Mouse (Mus musculus) kidney, embryonic 16.5 days (tissue): ENCODE results near the gene Zfp770. TPM values are rescaled to one million over a fixed set of nuclear protein-coding genes. Genes with fewer than 3 reads are reported as not detected.

Experiments used
- ATAC-seq: fragments of 200-750 bp; cut with Nextera tagmentation; 2 replicates; pipeline ENCODE4 v1.8.0; 2017; ENCODE audit warnings: moderate TSS enrichment; ENCODE audit not compliant: low FRiP score, low TSS enrichment
- H3K27ac ChIP-seq: fragments of 300-500 bp; sonication (generic); 2 replicates; pipeline ENCODE4 v1.5.1; 2014; ENCODE audit warnings: low read length
- H3K27me3 ChIP-seq: fragments of 300-500 bp; sonication (generic); 2 replicates; pipeline ENCODE4 v1.6.1; 2014; ENCODE audit warnings: low read length, control low read depth, mixed read lengths; ENCODE audit not compliant: insufficient read depth
- H3K36me3 ChIP-seq: fragments of 300-500 bp; sonication (generic); 2 replicates; pipeline ENCODE4 v1.6.1; 2014; ENCODE audit warnings: low read length, control low read depth, mixed read lengths; ENCODE audit not compliant: insufficient read depth
- H3K4me1 ChIP-seq: fragments of 300-500 bp; sonication (generic); 2 replicates; pipeline ENCODE4 v1.6.1; 2014; ENCODE audit warnings: low read length, control low read depth, mixed read lengths; ENCODE audit not compliant: insufficient read depth
- H3K4me2 ChIP-seq: fragments of 300-500 bp; sonication (generic); replicated peaks from 2 replicates; pipeline ENCODE4 v1.6.1; 2014; ENCODE audit warnings: low read depth, low read length
- H3K4me3 ChIP-seq: fragments of 300-500 bp; sonication (generic); 2 replicates; pipeline ENCODE4 v1.5.1; 2014; ENCODE audit warnings: mild to moderate bottlenecking, low read length
- H3K9ac ChIP-seq: fragments of 300-500 bp; sonication (generic); replicated peaks from 2 replicates; pipeline ENCODE4 v1.6.1; 2014; ENCODE audit warnings: low read length
- H3K9me3 ChIP-seq: fragments of 300-500 bp; sonication (generic); 2 replicates; pipeline ENCODE4 v1.6.1; 2016; ENCODE audit warnings: low read length, control low read depth
- WGBS: fragments of 180-500 bp; shearing (Covaris S2); extraction: QIAGEN DNeasy Blood & Tissue Kit; methylation state at CpG from one replicate; pipeline ENCODE4 v1.1.7; 2014; 5-methylcytosine and 5-hydroxymethylcytosine counted together
- microRNA-seq: library from miRNA; unstranded; fragments of <30 nt; microRNA quantifications from one replicate; pipeline ENCODE4, GENCODE M21; 2016
- polyA plus RNA-seq: library from polyadenylated mRNA; unstranded; fragments of >200 nt; fragmentation: Nextera tagmentation; extraction: Ambion mirVana; gene quantifications from 2 replicates; pipeline ENCODE4 v1.2.1, GENCODE M21; 2015

The Zfp770 gene
- polyA plus RNA-seq, 1 experiment from 2014 or later = 3.6 TPM

GRCm38 (mm10) chr2:114146864-114147458, 54.3 kb downstream of the Zfp770 start:
- 85% methylated on average over 15 of the region's 15 CpGs for WGBS
- ATAC-seq = no peak

GRCm38 (mm10) chr2:114145315-114145801, 55.9 kb downstream of the Zfp770 start:
- H3K36me3 ChIP-seq = peaks cover 69% of the 10 kb centered on the region
- no peak overlapping the region for H3K27ac ChIP-seq
- no peaks in the 10 kb centered on the region for H3K27me3 ChIP-seq
- no peak overlapping the region for H3K4me2 ChIP-seq
- WGBS = 83% methylated on average over 6 of the region's 6 CpGs
- no peak overlapping the region for H3K9ac ChIP-seq
- no peaks in the 10 kb centered on the region for H3K4me1 ChIP-seq
- no peaks in the 10 kb centered on the region for H3K9me3 ChIP-seq
- H3K4me3 ChIP-seq = no peak overlapping the region
- ATAC-seq = no peak

More at GRCm38 (mm10) chr2:114146864-114147458, 54.3 kb downstream of the Zfp770 start:
- Histone ChIP-seq H3K9me3 (no peaks in the 10 kb centered on the region), H3K9ac (no peak overlapping the region), H3K27me3 (no peaks in the 10 kb centered on the region), H3K4me1 (no peaks in the 10 kb centered on the region), H3K4me2 (no peak overlapping the region), H3K27ac (no peak overlapping the region), H3K36me3 (peaks cover 65% of the 10 kb centered on the region), H3K4me3 (no peak overlapping the region)

GRCm38 (mm10) chr2:114144915-114145314, 56.4 kb downstream of the Zfp770 start:
- WGBS = 94% methylated on average over 5 of the region's 5 CpGs
- no peak overlapping the region for H3K9ac ChIP-seq
- H3K27me3 ChIP-seq = no peaks in the 10 kb centered on the region
- no peak overlapping the region for H3K4me3 ChIP-seq
- no peaks in the 10 kb centered on the region for H3K9me3 ChIP-seq
- H3K4me2 ChIP-seq = no peak overlapping the region
- no peak overlapping the region for H3K27ac ChIP-seq
- peaks cover 67% of the 10 kb centered on the region for H3K36me3 ChIP-seq
- no peak for ATAC-seq
- H3K4me1 ChIP-seq = no peaks in the 10 kb centered on the region

- H3K36me3 ChIP-seq = peaks cover 66% of the 10 kb centered on the region
These were observed 57.4 kb downstream of the Zfp770 start for GRCm38 (mm10) chr2:114143842-114144241.

More at GRCm38 (mm10) chr2:114143842-114144241, 57.4 kb downstream of the Zfp770 start:
- H3K9me3 ChIP-seq = no peaks in the 10 kb centered on the region
- 95% methylated on average over 6 of the region's 6 CpGs for WGBS
- no peaks in the 10 kb centered on the region for H3K4me1 ChIP-seq
- no peak overlapping the region for H3K4me3 ChIP-seq
- no peak for ATAC-seq
- no peaks in the 10 kb centered on the region for H3K27me3 ChIP-seq
- no peak overlapping the region for H3K4me2 ChIP-seq
- H3K9ac ChIP-seq = no peak overlapping the region
- no peak overlapping the region for H3K27ac ChIP-seq

Small RNA genes lying within 50 kb of the gene (microRNA-seq; reads per million reads assigned to microRNA genes)
- not detected for gene Mir7002

Other genes with a start within 250 kb of the Zfp770 start
- 0.07 TPM in 1 of 2 replicates, not detected in the other for gene Gjd2, start 187.8 kb downstream of the Zfp770 start, polyA plus RNA-seq
- 40.4 and 70.7 TPM in 2 replicates for gene Actc1, start 147.9 kb downstream of the Zfp770 start, polyA plus RNA-seq
- 36.5 and 40.7 TPM in 2 replicates for gene Aqr, start 14.4 kb downstream of the Zfp770 start, polyA plus RNA-seq